Mouse (Mus musculus) liver, embryonic 14.5 days (tissue): ENCODE measurements around the gene Syne3. TPM values are rescaled to one million over a fixed set of nuclear protein-coding genes. Genes with fewer than 3 reads are reported as not detected.

Source experiments
- ATAC-seq: fragments of 200-750 bp; cut with Nextera tagmentation; 2 replicates; pipeline ENCODE4 v1.8.0; 2017; ENCODE audit warnings: moderate number of reproducible peaks, mild to moderate bottlenecking, moderate library complexity; ENCODE audit not compliant: insufficient read depth
- DNase-seq, 3 experiments: peaks; one replicate each; pipeline ENCODE4 v3.0.0-alpha.2; 2012 to 2013; ENCODE audit warnings: low read depth in 3 of 3, low spot score in 3 of 3
- H3K27ac ChIP-seq: fragments of 300-500 bp; sonication (generic); 2 replicates; pipeline ENCODE4 v1.5.1; 2014; ENCODE audit warnings: moderate library complexity, mild to moderate bottlenecking, control low read depth, inconsistent platforms
- H3K27me3 ChIP-seq: fragments of 300-500 bp; sonication (generic); 2 replicates; pipeline ENCODE4 v1.6.1; 2014; ENCODE audit warnings: mild to moderate bottlenecking, low read length, moderate library complexity; ENCODE audit not compliant: control insufficient read depth, insufficient read depth
- H3K36me3 ChIP-seq: fragments of 300-500 bp; sonication (generic); replicated peaks from 2 replicates; pipeline ENCODE4 v1.6.1; 2014; ENCODE audit warnings: low read depth; ENCODE audit not compliant: control insufficient read depth, insufficient read depth
- H3K4me1 ChIP-seq, 2 experiments: fragments of 200-500 bp in 1 of 2; fragments of 300-500 bp in 1 of 2; sonication (generic) in 1 of 2; replicated peaks; 2 replicates each; pipeline ENCODE4 v1.6.1; 2012 to 2014; ENCODE audit warnings: antibody characterized with exemption in 1 of 2, inconsistent platforms in 1 of 2, low read length in 1 of 2; ENCODE audit not compliant: control insufficient read depth in 2 of 2, insufficient read depth in 2 of 2
- H3K4me2 ChIP-seq: fragments of 300-500 bp; sonication (generic); 2 replicates; pipeline ENCODE4 v1.6.1; 2014; ENCODE audit warnings: low read depth, mild to moderate bottlenecking, control low read depth, moderate library complexity
- H3K4me3 ChIP-seq, 2 experiments: fragments of 200-500 bp in 1 of 2; fragments of 300-500 bp in 1 of 2; sonication (generic) in 1 of 2; 2 replicates each; pipeline ENCODE4 v1.5.1; 2012 to 2014; ENCODE audit warnings: low read depth in 2 of 2, low read length in 2 of 2, mild to moderate bottlenecking in 2 of 2, control low read depth in 1 of 2, inconsistent platforms in 1 of 2, moderate library complexity in 1 of 2; ENCODE audit not compliant: insufficient read depth in 1 of 2
- H3K9ac ChIP-seq: fragments of 300-500 bp; sonication (generic); replicated peaks from 2 replicates; pipeline ENCODE4 v1.6.1; 2014; ENCODE audit warnings: mild to moderate bottlenecking, control low read depth, moderate library complexity
- H3K9me3 ChIP-seq: fragments of 300-500 bp; sonication (generic); 2 replicates; pipeline ENCODE4 v1.6.1; 2016; ENCODE audit warnings: low read length, mixed read lengths; ENCODE audit not compliant: control insufficient read depth
- CTCF ChIP-seq: IDR thresholded peaks from 2 replicates; pipeline ENCODE4 v1.5.1; 2016; ENCODE audit warnings: antibody characterized with exemption, low read depth, control low read depth
- EP300 ChIP-seq: IDR thresholded peaks from 2 replicates; pipeline ENCODE4 v1.6.1; 2016; ENCODE audit warnings: antibody characterized with exemption, low read depth
- whole genome bisulfite sequencing: fragments of 180-500 bp; shearing (Covaris S2); extraction: QIAGEN DNeasy Blood & Tissue Kit; methylation state at CpG from one replicate; pipeline ENCODE4 v1.1.7; 2014; ENCODE audit not compliant: insufficient replicate concordance; 5-methylcytosine and 5-hydroxymethylcytosine counted together
- polyA plus RNA-seq, 2 experiments: library from polyadenylated mRNA; depleted of rRNA in 1 of 2; stranded (reverse) in 1 of 2; unstranded in 1 of 2; fragments of >200 nt; fragmentation: Nextera tagmentation in 1 of 2; extraction: Ambion mirVana in 1 of 2; gene quantifications; 2 replicates each; pipeline versions ENCODE4 v1.2.1 to v1.2.3; 2012 to 2014

Gene Syne3
- polyA plus RNA-seq, 2 experiments = 1.6 to 2.2 TPM

GRCm38 (mm10) chr12:105011589-105011988 lies 2.0 kb upstream of the Syne3 start:
- Histone ChIP-seq H3K4me1 (peaks cover 58 to 64% of the 10 kb centered on the region in 2 experiments), H3K36me3 (no peaks in the 10 kb centered on the region), H3K27ac (peak overlapping the region; percentile 87), H3K9ac (peak overlapping the region; percentile 4), H3K4me2 (0 out of 2 replicates have a peak overlapping the region, but pooled peaks have one; percentile 92), H3K9me3 (no peaks in the 10 kb centered on the region), H3K4me3 (no peak overlapping the region), H3K27me3 (no peaks in the 10 kb centered on the region)
- no peak for DNase-seq
- no peak for ATAC-seq
- 14% methylated on average over 1 of the region's 1 CpGs for WGBS
- TF ChIP-seq EP300 (peak; percentile 85), CTCF (no peak)

- TF ChIP-seq CTCF = no peak; the same call in 1 of the 2 replicates
- TF ChIP-seq EP300 = no peak
- H3K4me1 ChIP-seq = peaks cover 48 to 62% of the 10 kb centered on the region in 2 experiments
Measured at GRCm38 (mm10) chr12:105010213-105010790, 693 bp upstream of the Syne3 start.

GRCm38 (mm10) chr12:105008752-105009178 lies 844 bp downstream of the Syne3 start:
- H3K36me3 ChIP-seq = no peaks in the 10 kb centered on the region
- peak overlapping the region; percentile 87 for H3K27ac ChIP-seq
- TF ChIP-seq EP300 = no peak
- no peak for TF ChIP-seq CTCF
- DNase-seq = peak in 1 of 3 experiments; percentile 62
- peak overlapping the region; percentile 71 for H3K9ac ChIP-seq
- 3% methylated on average over 13 of the region's 13 CpGs for WGBS
- peak overlapping the region; percentile 61 to 81 for H3K4me3 ChIP-seq
- H3K4me1 ChIP-seq = peaks cover 45 to 63% of the 10 kb centered on the region in 2 experiments
- peak overlapping the region; percentile 92 for H3K4me2 ChIP-seq
- H3K9me3 ChIP-seq = no peaks in the 10 kb centered on the region
- peak; percentile 16 for ATAC-seq
- no peaks in the 10 kb centered on the region for H3K27me3 ChIP-seq

More at GRCm38 (mm10) chr12:105010213-105010790, 693 bp upstream of the Syne3 start:
- Histone ChIP-seq H3K9me3 (no peaks in the 10 kb centered on the region), H3K4me2 (peak overlapping the region; percentile 92), H3K27me3 (no peaks in the 10 kb centered on the region), H3K27ac (peak overlapping the region; percentile 87), H3K36me3 (no peaks in the 10 kb centered on the region), H3K4me3 (peak overlapping the region; percentile 61 to 63), H3K9ac (peak overlapping the region; percentile 49)
- ATAC-seq (peak; percentile 65), DNase-seq (peak in 1 of 3 experiments; percentile 70)
- WGBS = 5% methylated on average over 9 of the region's 9 CpGs

GRCm38 (mm10) chr12:105008150-105008549 lies 1.5 kb downstream of the Syne3 start:
- no peaks in the 10 kb centered on the region for H3K36me3 ChIP-seq
- no peak for ATAC-seq

GRCm38 (mm10) chr12:105005715-105005972 lies 4.0 kb downstream of the Syne3 start:
- H3K27me3 ChIP-seq = no peaks in the 10 kb centered on the region
- H3K4me3 ChIP-seq = no peak overlapping the region
- H3K9me3 ChIP-seq = no peaks in the 10 kb centered on the region
- DNase-seq = no peak
- H3K4me2 ChIP-seq = no peak overlapping the region
- H3K4me1 ChIP-seq = peaks cover 38 to 61% of the 10 kb centered on the region in 2 experiments
- WGBS = 21% methylated on average over 2 of the region's 2 CpGs
- no peak overlapping the region for H3K9ac ChIP-seq
- no peak overlapping the region for H3K27ac ChIP-seq
- no peak for ATAC-seq
- H3K36me3 ChIP-seq = no peaks in the 10 kb centered on the region
- TF ChIP-seq EP300 (no peak), CTCF (no peak)

More at GRCm38 (mm10) chr12:105008150-105008549, 1.5 kb downstream of the Syne3 start:
- peak overlapping the region; percentile 92 for H3K4me2 ChIP-seq
- no peaks in the 10 kb centered on the region for H3K27me3 ChIP-seq
- no peak overlapping the region for H3K27ac ChIP-seq
- 65% methylated on average over 2 of the region's 2 CpGs for WGBS
- no peaks in the 10 kb centered on the region for H3K9me3 ChIP-seq
- DNase-seq = no peak
- H3K4me1 ChIP-seq = peaks cover 49 to 61% of the 10 kb centered on the region in 2 experiments
- H3K4me3 ChIP-seq = peak overlapping the region; percentile 61 to 81
- TF ChIP-seq CTCF (peak; percentile 26; the same call in 1 of the 2 replicates), EP300 (no peak)
- H3K9ac ChIP-seq = peak overlapping the region; percentile 0; the same call in 1 of the 2 replicates
